Mouse (Mus musculus) kidney, adult 9 months (tissue): ENCODE measurements around the gene Asic3.

Source experiments
- DNase-seq: peaks from one replicate; pipeline ENCODE4 v3.0.0; 2022

Gene Asic3

GRCm38 (mm10) chr5:24413042-24413693 lies at the start of gene Asic3:
TSS of gene Asic3 (plus strand) at chr5:24413392.
- DNase-seq, result peak; percentile 32

- no peak for DNase-seq
These were observed 49.7 kb upstream of the Asic3 start for GRCm38 (mm10) chr5:24363467-24363866.

GRCm38 (mm10) chr5:24364061-24364460 lies 49.1 kb upstream of the Asic3 start:
- DNase-seq, result no peak

GRCm38 (mm10) chr5:24364508-24364907 lies 48.7 kb upstream of the Asic3 start, which contains the start of gene Nos3:
TSS of gene Nos3 (plus strand) at chr5:24364810.
- peak; percentile 43 for DNase-seq

- DNase-seq, result no peak
These were observed 48.2 kb upstream of the Asic3 start for GRCm38 (mm10) chr5:24364963-24365362.

GRCm38 (mm10) chr5:24365528-24365927 lies 47.7 kb upstream of the Asic3 start:
- DNase-seq, result no peak

GRCm38 (mm10) chr5:24366426-24366825 lies 46.8 kb upstream of the Asic3 start:
- no peak for DNase-seq

- DNase-seq, result no peak
These were observed 43.4 kb upstream of the Asic3 start for GRCm38 (mm10) chr5:24369767-24370166.

GRCm38 (mm10) chr5:24373807-24374206 lies 39.4 kb upstream of the Asic3 start:
- DNase-seq, result no peak

- DNase-seq, result no peak
These were observed 39.0 kb upstream of the Asic3 start for GRCm38 (mm10) chr5:24374216-24374615.

GRCm38 (mm10) chr5:24374666-24375328 lies 38.4 kb upstream of the Asic3 start:
- no peak for DNase-seq

- DNase-seq, result no peak
These were observed 34.5 kb upstream of the Asic3 start for GRCm38 (mm10) chr5:24378700-24379099.

GRCm38 (mm10) chr5:24379501-24379900 lies 33.7 kb upstream of the Asic3 start:
- DNase-seq, result no peak

GRCm38 (mm10) chr5:24380499-24380898 lies 32.7 kb upstream of the Asic3 start:
- DNase-seq, result no peak

GRCm38 (mm10) chr5:24381486-24381885 lies 31.7 kb upstream of the Asic3 start:
- DNase-seq, result no peak

- no peak for DNase-seq
These were observed 31.2 kb upstream of the Asic3 start for GRCm38 (mm10) chr5:24381988-24382387.

GRCm38 (mm10) chr5:24383026-24383859 lies 29.9 kb upstream of the Asic3 start:
- DNase-seq, result peak; percentile 88

- DNase-seq, result peak; percentile 67
These were observed 28.8 kb upstream of the Asic3 start for GRCm38 (mm10) chr5:24384407-24384806.

- DNase-seq, result no peak
These were observed 27.8 kb upstream of the Asic3 start for GRCm38 (mm10) chr5:24385374-24385773.

- DNase-seq, result no peak
These were observed 27.2 kb upstream of the Asic3 start for GRCm38 (mm10) chr5:24385887-24386550.

GRCm38 (mm10) chr5:24387264-24388241 lies 25.6 kb upstream of the Asic3 start:
- DNase-seq, result peak; percentile 77
